In genomic region chr2:61635099-61635498, GRCm38 (mm10) we compare ENCODE assay signal across 16 mouse cellular contexts.
"Had no signal": no experiment of that assay in that cellular context is flagged by ENCODE, and none has a peak within 500 bp of the region (broad histone marks: within the 10 kb centered on the region; RNA-seq: fewer than 3 reads in every experiment).

No protein-coding gene starts in this region.

- H3K36me3 ChIP-seq: neural tube, embryonic 15.5 days had no signal

- H3K9ac ChIP-seq: neural tube, embryonic 13.5 days; neural tube, embryonic 15.5 days; stomach, embryonic 15.5 days had no signal

- H3K27ac ChIP-seq: neural tube, embryonic 13.5 days; neural tube, embryonic 15.5 days; stomach, embryonic 15.5 days; stomach, postnatal 0 days had no signal

- H3K9me3 ChIP-seq: neural tube, embryonic 13.5 days; neural tube, embryonic 15.5 days; stomach, embryonic 15.5 days had no signal

- H3K27me3 ChIP-seq: neural tube, embryonic 13.5 days; neural tube, embryonic 15.5 days; stomach, embryonic 15.5 days had no signal

- H3K4me3 ChIP-seq: neural tube, embryonic 13.5 days; neural tube, embryonic 15.5 days; stomach, embryonic 15.5 days had no signal

- DNase-seq: retina, postnatal 1 day; right cerebral cortex, adult 18-20 months; right cerebral cortex, postnatal 14 days; right cerebral cortex, postnatal 25 days; right cerebral cortex, postnatal 4 days; spleen, adult 18-20 months; thymus, adult 18-20 months; thymus, adult 2 months; thymus, postnatal 14 days; thymus, postnatal 25 days; thymus, postnatal 36 days; thymus, postnatal 4 days had no signal

- H3K4me2 ChIP-seq: neural tube, embryonic 13.5 days; neural tube, embryonic 15.5 days; stomach, embryonic 15.5 days had no signal

- H3K4me1 ChIP-seq: neural tube, embryonic 13.5 days; neural tube, embryonic 15.5 days; stomach, embryonic 15.5 days had no signal
